Mouse (Mus musculus): Measurements from ENCODE around the gene Brms1.

DNA sequence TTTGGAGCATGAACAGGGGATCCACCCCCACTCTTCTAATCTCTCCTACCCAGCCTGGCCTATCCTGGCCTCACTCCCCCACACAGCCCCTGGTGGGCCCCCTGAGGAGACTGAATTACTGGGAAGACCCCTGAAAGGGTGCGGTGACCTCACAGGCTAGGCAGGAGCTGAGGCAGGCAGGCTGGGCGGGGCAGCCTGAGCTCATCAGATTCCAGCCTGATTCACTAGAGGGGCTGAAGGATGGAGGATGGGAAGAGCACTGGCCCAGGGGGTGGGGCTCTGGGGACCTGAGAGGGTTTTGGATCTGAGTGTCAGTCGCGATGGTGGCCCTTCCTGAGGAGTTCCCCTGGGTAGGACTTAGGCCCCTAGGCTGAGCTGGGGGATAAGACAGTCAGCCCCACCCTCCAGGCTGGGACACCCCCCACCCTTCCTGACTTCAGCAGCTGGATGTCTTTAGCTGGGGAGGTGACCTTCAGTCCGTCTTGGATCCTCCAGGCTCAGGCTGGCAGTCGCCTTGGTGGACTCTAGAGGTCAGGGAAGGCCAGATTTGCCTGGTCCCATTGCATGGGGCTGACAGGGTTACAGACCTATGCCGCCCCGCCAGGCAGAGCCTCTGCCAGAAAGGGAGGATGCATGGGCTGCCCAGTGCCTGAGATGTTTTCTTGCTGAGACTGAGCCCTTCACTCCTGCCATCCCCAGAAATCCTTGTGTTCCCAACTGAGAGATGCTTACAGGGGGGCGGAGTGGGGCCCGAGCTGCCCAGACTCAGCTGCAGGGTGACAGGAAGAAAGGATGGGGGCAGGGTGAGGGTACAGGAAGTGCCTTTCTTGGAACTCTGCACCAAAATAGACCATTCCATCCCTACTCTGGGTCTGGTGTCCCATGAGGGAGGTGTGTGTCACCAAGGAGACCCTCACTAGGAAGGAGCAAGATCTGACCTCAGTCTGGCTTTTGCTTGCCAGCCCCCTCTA, 17.9 kb downstream of the Brms1 start:
- TF ChIP-seq CTCF (IDR thresholded peaks at IDR 0.05; ENCODE audit: low read depth, low read length) (no peak), POLR2A (IDR thresholded peaks at IDR 0.05; ENCODE audit: borderline replicate concordance, low read depth, low read length) (no peak)

All from bone marrow macrophage, adult 2 months (primary cell).